Mouse (Mus musculus): ENCODE data around the gene Sval2. TPM values are rescaled to one million over a fixed set of nuclear protein-coding genes. Genes with fewer than 3 reads are reported as not detected.

The Sval2 gene
- polyA plus RNA-seq (2014; fragmentation: Nextera tagmentation; extraction: Ambion mirVana): not detected in 2 replicates

DNA sequence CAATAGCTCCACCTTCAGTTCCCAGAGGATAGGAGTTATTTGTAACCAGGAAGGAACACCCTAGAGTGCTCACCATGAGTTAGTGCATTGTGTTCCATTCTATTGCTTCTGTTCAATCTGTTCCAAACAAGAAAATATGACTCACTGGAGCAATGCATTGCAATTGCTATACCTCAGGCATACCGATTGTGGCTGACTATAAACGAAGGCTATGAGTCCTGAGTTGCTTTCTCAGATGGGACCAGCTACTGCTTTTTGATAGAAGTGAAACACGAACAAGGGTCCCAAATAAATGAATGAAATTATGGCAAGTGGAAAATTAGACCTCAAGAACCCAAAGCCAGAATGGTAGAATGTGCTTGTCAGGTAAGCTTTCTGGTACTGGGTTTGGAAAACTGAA, at the start of gene Sval2:
Gene Sval2 (plus strand): TSS at position 301 of the 400 bp plus-strand sequence.
- Histone ChIP-seq H3K9me3 (replicated peaks; ENCODE audit: control insufficient read depth, low read length) (no peaks in the 10 kb centered on the region), H3K4me3 (ENCODE audit: low read depth, low read length) (no peak within 1 kb of the TSS), H3K27ac (ENCODE audit: low read depth, low read length) (no peak within 1 kb of the TSS), H3K4me2 (ENCODE audit: low read length) (no peak within 1 kb of the TSS), H3K27me3 (replicated peaks; ENCODE audit: control insufficient read depth, insufficient read depth, low read length) (no peaks in the 10 kb centered on the region), H3K4me1 (ENCODE audit: control insufficient read depth, insufficient read depth, low read length) (no peaks in the 10 kb centered on the region), H3K36me3 (ENCODE audit: control insufficient read depth, insufficient read depth, low read length) (no peaks in the 10 kb centered on the region), H3K9ac (ENCODE audit: low read length) (no peak within 1 kb of the TSS)
- DNase-seq (ENCODE audit: low spot score) (no peak), ATAC-seq (no peak)
- WGBS: 88% methylated on average over 3 of the region's 3 CpGs

DNA sequence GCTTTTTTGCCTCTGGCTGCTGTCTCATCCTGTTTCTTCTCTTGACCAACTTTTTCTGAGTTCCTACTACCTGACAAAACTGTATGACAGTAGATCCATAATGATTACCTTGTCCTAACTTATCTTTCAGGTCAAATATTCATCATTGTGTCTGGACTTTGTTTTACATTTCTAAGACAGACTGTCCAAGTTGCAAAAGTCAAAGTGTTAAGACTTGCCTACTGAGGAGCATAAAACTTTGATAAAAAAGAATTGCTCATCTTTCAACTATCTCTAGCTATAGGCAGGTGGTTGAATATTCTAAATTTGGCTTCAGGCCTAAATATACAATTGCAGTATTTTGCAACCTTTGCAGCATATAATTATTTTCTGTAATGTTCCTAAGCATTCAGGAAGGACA, 28.7 kb upstream of the Sval2 start:
- no peaks in the 10 kb centered on the region for H3K36me3 ChIP-seq (ENCODE audit: control insufficient read depth, insufficient read depth, low read length)
- H3K27ac ChIP-seq (ENCODE audit: low read depth, low read length): no peak overlapping the region
- H3K4me2 ChIP-seq (ENCODE audit: low read length): no peak overlapping the region
- no peaks in the 10 kb centered on the region for H3K4me1 ChIP-seq (ENCODE audit: control insufficient read depth, insufficient read depth, low read length)
- H3K9me3 ChIP-seq (replicated peaks; ENCODE audit: control insufficient read depth, low read length): no peaks in the 10 kb centered on the region
- DNase-seq (ENCODE audit: low spot score) (no peak), ATAC-seq (no peak)
- H3K9ac ChIP-seq (ENCODE audit: low read length): no peak overlapping the region
- H3K27me3 ChIP-seq (replicated peaks; ENCODE audit: control insufficient read depth, insufficient read depth, low read length): no peaks in the 10 kb centered on the region
- no peak overlapping the region for H3K4me3 ChIP-seq (ENCODE audit: low read depth, low read length)

DNA sequence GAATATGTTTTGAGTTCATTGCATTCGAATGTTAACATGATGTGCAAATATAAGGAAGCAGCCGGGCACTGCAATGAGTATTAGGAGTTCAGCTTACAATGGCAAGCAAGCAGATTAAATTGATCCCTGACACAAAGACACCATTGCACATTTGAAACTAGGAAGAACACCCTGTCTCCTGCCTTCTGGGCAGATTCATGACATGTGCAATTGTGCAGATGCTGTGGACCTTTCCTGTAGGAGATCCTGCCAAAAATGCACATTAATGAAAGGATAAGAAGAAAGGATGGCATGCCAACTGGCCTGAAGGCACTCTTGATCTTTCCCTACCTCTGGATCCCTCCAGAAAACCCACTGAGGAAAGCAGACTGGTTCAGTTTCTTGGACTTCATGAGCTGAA, 23.3 kb upstream of the Sval2 start:
- WGBS: 88% methylated on average over 2 of the region's 2 CpGs
- Histone ChIP-seq H3K27ac (ENCODE audit: low read depth, low read length) (no peak overlapping the region), H3K9ac (ENCODE audit: low read length) (no peak overlapping the region), H3K4me1 (ENCODE audit: control insufficient read depth, insufficient read depth, low read length) (no peaks in the 10 kb centered on the region), H3K36me3 (ENCODE audit: control insufficient read depth, insufficient read depth, low read length) (no peaks in the 10 kb centered on the region), H3K9me3 (replicated peaks; ENCODE audit: control insufficient read depth, low read length) (no peaks in the 10 kb centered on the region), H3K27me3 (replicated peaks; ENCODE audit: control insufficient read depth, insufficient read depth, low read length) (no peaks in the 10 kb centered on the region), H3K4me2 (ENCODE audit: low read length) (no peak overlapping the region), H3K4me3 (ENCODE audit: low read depth, low read length) (no peak overlapping the region)
- DNase-seq (ENCODE audit: low spot score) (no peak), ATAC-seq (no peak)

DNA sequence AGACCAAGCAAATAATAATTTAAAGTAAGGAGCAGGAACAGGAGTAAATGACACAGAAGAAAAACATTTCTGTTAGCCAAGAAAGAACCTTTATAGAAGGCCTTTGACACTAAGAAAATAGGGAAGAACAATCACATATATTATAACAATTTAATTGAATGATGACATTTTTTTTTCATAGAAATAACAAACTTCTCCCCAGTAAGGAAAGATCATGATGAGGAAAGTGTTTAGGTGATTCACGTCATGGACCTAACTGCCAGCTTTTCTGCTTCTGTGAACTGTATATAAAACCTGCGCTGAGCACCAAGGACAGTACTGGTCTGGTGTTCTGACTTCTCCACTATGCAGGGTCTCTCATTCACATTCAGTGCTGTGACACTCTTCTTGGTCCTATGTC, 5.6 kb upstream of the Sval2 start, which contains the start of gene Pip:
Gene Pip (plus strand): TSS at position 301 of the 400 bp plus-strand sequence.
- no peak within 1 kb of the TSS for H3K4me3 ChIP-seq (ENCODE audit: low read depth, low read length)
- H3K27me3 ChIP-seq (replicated peaks; ENCODE audit: control insufficient read depth, insufficient read depth, low read length): no peaks in the 10 kb centered on the region
- no peak within 1 kb of the TSS for H3K27ac ChIP-seq (ENCODE audit: low read depth, low read length)
- no peak within 1 kb of the TSS for H3K4me2 ChIP-seq (ENCODE audit: low read length)
- no peak for ATAC-seq
- no peaks in the 10 kb centered on the region for H3K36me3 ChIP-seq (ENCODE audit: control insufficient read depth, insufficient read depth, low read length)
- no peak for DNase-seq (ENCODE audit: low spot score)
- no peaks in the 10 kb centered on the region for H3K9me3 ChIP-seq (replicated peaks; ENCODE audit: control insufficient read depth, low read length)
- WGBS: 89% methylated on average over 2 of the region's 2 CpGs
- H3K4me1 ChIP-seq (ENCODE audit: control insufficient read depth, insufficient read depth, low read length): no peaks in the 10 kb centered on the region
- H3K9ac ChIP-seq (ENCODE audit: low read length): no peak within 1 kb of the TSS

DNA sequence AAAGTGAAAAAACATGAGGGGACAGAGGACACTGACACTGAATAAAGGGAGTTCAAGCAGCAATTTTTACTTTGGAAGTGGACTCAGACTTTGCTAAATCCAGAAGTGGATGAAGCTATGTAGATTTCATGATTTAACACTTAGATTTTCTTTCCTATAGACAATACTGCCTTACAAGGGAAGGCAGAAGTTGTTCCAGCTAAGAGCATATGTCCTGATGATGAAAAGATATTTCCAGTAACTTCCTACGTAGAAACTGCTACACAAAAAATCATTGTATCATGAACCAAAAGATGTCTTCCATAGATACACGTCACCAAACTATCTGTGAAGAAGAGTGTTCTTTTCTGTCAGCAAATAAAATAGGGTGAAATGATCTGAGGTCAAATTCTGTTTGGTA, 11.2 kb downstream of the Sval2 start:
- ATAC-seq (no peak), DNase-seq (ENCODE audit: low spot score) (no peak)
- Histone ChIP-seq H3K9me3 (replicated peaks; ENCODE audit: control insufficient read depth, low read length) (no peaks in the 10 kb centered on the region), H3K36me3 (ENCODE audit: control insufficient read depth, insufficient read depth, low read length) (no peaks in the 10 kb centered on the region), H3K4me1 (ENCODE audit: control insufficient read depth, insufficient read depth, low read length) (no peaks in the 10 kb centered on the region), H3K27ac (ENCODE audit: low read depth, low read length) (no peak overlapping the region), H3K27me3 (replicated peaks; ENCODE audit: control insufficient read depth, insufficient read depth, low read length) (no peaks in the 10 kb centered on the region), H3K4me3 (ENCODE audit: low read depth, low read length) (no peak overlapping the region), H3K9ac (ENCODE audit: low read length) (no peak overlapping the region), H3K4me2 (ENCODE audit: low read length) (no peak overlapping the region)
- WGBS: 83% methylated on average over 2 of the region's 2 CpGs

DNA sequence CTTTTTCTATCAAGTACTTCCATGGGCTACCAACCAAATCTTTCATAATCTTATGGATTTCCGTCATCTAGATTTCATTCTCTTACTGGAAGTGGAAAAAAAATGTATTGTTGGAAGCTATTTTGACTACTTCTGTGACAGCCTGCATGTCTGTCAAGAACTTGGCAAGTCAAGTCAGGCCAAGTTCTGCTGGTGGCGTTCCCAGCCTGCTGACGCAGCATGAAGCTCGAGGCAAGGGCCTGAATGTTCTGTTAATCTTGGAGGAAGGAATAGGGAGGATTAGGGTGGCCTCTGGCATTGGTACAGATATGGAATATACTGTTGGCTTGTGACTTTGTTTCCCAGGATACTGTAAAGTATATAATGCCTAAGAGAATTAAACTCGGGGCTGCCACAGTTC, 58.8 kb downstream of the Sval2 start:
- Histone ChIP-seq H3K27me3 (replicated peaks; ENCODE audit: control insufficient read depth, insufficient read depth, low read length) (no peaks in the 10 kb centered on the region), H3K9me3 (replicated peaks; ENCODE audit: control insufficient read depth, low read length) (no peaks in the 10 kb centered on the region), H3K4me3 (ENCODE audit: low read depth, low read length) (no peak overlapping the region), H3K4me2 (ENCODE audit: low read length) (no peak overlapping the region), H3K36me3 (ENCODE audit: control insufficient read depth, insufficient read depth, low read length) (no peaks in the 10 kb centered on the region), H3K27ac (ENCODE audit: low read depth, low read length) (no peak overlapping the region), H3K4me1 (ENCODE audit: control insufficient read depth, insufficient read depth, low read length) (no peaks in the 10 kb centered on the region), H3K9ac (ENCODE audit: low read length) (no peak overlapping the region)
- WGBS: 80% methylated on average over 5 of the region's 5 CpGs
- DNase-seq (ENCODE audit: low spot score) (no peak), ATAC-seq (no peak)

Other genes starting within 250 kb of the Sval2 start
- 20.2 and 24.7 TPM in 2 replicates for gene Ephb6, start 247.5 kb upstream of the Sval2 start, polyA plus RNA-seq (2014; fragmentation: Nextera tagmentation; extraction: Ambion mirVana)
- gene Trpv6, start 216.6 kb upstream of the Sval2 start, polyA plus RNA-seq (2014; fragmentation: Nextera tagmentation; extraction: Ambion mirVana): 0.54 and 0.55 TPM in 2 replicates
- not detected in 2 replicates for gene Trpv5, start 172.2 kb upstream of the Sval2 start, polyA plus RNA-seq (2014; fragmentation: Nextera tagmentation; extraction: Ambion mirVana)
- not detected in 2 replicates for gene Llcfc1, start 168.6 kb upstream of the Sval2 start, polyA plus RNA-seq (2014; fragmentation: Nextera tagmentation; extraction: Ambion mirVana)
- 0.30 and 0.56 TPM in 2 replicates for gene Kel, start 148.7 kb upstream of the Sval2 start, polyA plus RNA-seq (2014; fragmentation: Nextera tagmentation; extraction: Ambion mirVana)
- gene Olfr459, start 77.8 kb upstream of the Sval2 start, polyA plus RNA-seq (2014; fragmentation: Nextera tagmentation; extraction: Ambion mirVana): not detected in 2 replicates
- gene Pip, start 5.5 kb upstream of the Sval2 start, polyA plus RNA-seq (2014; fragmentation: Nextera tagmentation; extraction: Ambion mirVana): not detected in 2 replicates
- not detected in 2 replicates for gene Sval1, start 98.6 kb downstream of the Sval2 start, polyA plus RNA-seq (2014; fragmentation: Nextera tagmentation; extraction: Ambion mirVana)
- gene Sval3, start 115.2 kb downstream of the Sval2 start, polyA plus RNA-seq (2014; fragmentation: Nextera tagmentation; extraction: Ambion mirVana): not detected in 2 replicates
- not detected in 2 replicates for gene Sva, start 185.4 kb downstream of the Sval2 start, polyA plus RNA-seq (2014; fragmentation: Nextera tagmentation; extraction: Ambion mirVana)

Data from forebrain, embryonic 14.5 days (tissue).